Mouse (Mus musculus) right cerebral cortex, adult 18-20 months (tissue): Measurements from ENCODE around the gene C8a.

Source experiments
- DNase-seq: peaks from one replicate; pipeline ENCODE4 v3.0.0; 2022; ENCODE audit warnings: mixed read lengths

The C8a gene

DNA sequence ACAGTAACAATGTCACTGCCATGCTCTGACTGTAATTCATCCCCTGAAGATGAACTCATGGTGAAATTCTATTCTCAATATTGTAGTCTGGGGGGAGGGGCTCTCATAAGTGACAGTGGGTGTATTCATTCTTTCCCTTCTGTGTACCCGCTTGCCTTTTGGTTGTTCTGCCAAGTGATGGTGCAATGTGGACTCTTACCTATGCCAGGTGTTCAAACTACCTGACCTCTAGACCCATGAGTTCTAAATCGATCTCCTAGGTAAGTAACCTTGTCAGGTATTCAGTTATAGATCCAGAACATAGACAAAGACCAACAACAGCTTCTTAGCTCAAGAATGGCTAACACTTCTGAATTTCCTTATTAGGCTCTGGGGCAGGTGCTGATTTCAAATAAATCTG, 37.9 kb downstream of the C8a start:
- DNase-seq, result no peak

DNA sequence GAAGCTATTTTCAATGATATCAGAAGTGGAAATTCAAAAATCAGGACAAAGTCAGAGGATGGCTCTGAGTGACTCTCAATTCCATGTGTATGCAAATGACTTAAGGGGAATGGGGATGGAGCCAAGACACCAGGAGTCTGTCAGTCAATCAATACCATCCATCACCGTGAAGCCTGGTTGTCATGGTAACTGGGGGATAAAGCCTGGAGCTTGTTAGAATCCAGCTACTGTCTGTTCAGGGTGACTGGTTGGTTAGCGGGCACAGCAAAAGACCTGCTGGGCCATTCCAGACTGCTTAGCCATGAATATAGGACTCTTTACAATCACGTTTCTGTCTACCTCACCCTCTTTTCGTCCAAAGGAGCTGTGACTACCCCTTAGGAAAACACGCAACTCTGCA, 41.1 kb downstream of the C8a start:
- no peak for DNase-seq

DNA sequence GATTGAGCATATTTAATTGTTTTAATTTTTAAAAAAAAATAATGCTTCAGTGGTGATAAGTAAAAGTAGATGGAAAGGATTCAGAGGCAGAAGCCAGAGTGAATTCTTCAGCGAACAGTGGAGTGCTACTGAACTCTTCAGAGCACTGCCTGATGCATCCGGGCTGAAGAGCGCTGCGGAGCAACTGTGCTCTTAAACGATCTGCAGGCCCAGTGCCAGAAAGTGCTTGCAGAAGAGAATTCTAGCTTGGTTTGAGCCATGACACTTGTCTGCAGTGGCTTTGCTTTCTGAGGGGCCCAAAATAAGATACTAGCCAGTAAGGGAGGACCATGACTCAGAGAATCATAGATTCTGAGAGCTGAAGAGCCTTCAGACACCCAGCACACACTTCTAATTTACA, 47.3 kb downstream of the C8a start:
- DNase-seq, result peak; percentile 26

DNA sequence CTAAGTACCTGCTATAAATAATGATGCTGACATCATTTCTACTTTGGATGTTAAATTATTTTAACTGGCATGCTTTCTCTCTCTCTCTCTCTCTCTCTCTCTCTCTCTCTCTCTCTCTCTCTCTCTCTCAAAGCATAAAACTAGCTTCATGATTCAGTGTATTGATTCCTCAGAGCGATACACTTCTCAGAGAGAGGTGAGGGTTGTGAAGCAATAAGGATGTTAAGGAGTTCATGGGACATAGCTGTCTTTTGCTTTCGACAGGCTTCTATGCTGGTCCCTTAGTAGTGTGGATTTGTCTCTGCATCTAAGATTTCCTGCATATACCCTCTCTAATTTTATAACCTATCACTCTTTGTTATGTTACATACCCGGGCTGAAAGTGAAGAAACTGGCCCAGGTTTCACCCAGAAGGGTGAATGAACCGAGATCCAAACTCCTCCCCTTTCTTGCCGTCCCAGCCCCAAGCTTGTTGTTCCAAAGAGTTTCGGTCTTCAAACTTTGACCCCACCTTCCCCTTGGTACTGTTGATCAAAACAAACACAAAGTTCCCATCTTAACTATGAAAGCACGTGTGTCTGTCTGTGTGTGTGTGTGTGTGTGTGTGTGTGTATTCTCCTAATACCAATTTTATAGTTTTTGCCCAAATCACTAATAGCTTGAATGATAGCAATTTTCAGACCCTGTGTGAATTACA, 51.7 kb downstream of the C8a start:
- no peak for DNase-seq

DNA sequence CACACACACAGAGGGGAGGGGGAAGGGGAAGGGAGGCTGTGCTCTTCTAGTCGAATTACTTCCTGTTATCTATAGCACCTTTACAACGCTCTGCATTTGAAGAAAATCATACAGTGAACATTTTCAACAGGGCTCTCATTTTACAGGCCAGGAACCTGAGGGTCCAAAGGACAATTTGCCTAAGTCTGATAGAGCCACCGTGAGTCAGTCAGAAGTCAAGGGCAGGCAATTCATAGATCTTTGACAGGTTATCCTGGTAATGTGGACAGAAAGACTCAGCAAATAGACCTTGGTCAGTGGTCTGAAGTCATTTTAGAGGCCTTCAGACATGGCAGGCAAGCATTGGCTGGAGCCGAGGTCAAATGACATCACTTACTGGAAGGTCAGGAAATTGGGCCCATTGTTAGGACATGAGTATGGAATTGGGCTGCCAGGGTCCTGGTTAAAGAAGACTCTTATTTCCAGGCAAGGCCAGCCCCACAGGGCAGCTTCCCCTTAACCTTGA, 52.5 kb downstream of the C8a start:
- DNase-seq, result no peak

DNA sequence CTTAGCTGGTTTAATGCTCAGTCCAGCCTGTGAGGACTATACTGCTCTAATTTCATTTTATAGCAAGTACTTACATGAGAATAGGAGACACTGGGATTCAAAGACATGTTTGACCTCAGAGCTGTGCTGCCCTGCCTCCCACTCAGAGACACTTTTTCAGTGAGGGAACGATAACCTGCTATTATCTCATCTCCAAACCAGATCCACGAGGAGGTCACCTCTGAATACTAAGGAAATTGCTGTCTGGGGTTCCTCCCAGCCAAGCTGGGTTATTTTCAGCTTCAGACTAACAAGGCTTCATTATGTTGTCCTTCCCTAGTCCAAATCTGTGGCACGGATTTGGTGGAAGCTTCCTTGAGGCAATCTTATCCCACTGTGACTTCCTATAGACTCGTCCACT, 56.3 kb downstream of the C8a start:
- no peak for DNase-seq

DNA sequence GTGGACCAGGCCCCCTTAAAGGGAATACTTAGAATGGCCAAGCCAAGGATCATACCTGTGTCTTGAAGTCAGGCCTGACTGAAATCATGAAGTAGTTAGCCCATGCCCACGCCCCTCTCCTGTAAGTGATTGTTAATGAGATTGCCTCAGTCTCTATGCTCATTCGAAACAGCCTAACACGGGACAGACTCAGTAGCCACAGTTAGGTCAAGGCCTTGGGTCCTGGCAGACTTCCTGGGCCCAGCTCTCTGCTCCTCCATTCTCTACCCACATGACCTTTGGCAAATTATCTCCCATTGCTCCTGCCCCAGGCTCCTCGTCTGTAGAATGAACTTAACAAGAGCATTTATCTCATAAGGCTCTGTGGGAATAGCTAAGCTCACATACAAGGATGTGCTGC, 57.2 kb downstream of the C8a start:
- no peak for DNase-seq

DNA sequence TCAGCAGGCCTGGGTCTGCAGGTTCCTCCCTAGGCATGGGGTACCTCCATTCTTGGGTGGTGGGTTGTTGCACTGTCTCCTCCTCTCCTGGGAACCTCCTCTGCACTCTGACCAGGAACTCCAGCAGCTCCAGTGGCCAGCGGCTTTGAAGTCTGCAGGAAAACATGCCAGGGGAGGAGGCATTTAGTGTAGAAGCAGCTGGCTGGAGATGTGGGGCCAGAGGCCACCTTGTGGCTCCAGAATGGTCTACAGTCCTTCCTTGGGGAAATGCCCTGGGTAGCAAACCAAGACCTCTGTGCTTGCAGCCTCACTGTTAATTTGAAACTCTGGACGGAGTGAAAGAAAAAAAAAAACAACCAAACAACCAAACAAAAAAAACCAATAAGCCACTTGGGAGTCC, 58.7 kb downstream of the C8a start:
- DNase-seq, result no peak

DNA sequence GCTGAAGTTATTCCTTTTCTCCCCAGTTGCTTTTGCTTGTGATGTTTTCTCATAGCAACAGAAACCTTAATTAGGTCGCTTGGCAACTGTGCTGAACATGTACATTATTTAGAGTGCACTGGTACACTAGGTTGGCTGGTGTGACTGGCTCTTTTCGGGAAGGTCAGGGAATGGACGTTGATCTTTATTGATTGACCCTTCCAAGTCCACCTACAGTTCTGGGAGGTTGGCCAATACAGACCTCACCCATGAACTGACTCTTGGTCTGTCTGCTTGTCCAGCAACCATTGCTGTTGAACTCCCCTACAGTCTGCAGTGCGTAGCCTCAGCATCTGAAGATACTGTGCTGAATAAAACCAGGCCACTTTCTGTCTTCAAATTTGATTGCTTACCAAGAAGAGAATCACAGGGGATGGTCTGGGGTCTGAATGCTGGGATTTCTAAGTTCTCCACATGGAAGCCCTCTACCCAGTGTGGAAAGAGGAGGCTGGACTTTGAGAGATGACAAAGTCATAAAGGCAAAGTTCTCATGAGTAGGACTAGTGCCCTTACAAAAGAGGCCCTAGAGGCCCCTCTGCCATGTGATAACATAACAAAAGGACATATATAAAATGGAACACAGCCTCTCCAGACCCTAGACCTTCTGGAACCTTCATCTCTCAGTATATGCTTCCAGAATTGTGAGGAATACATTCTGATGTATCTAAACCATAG, 59.5 kb downstream of the C8a start:
- DNase-seq, result no peak

DNA sequence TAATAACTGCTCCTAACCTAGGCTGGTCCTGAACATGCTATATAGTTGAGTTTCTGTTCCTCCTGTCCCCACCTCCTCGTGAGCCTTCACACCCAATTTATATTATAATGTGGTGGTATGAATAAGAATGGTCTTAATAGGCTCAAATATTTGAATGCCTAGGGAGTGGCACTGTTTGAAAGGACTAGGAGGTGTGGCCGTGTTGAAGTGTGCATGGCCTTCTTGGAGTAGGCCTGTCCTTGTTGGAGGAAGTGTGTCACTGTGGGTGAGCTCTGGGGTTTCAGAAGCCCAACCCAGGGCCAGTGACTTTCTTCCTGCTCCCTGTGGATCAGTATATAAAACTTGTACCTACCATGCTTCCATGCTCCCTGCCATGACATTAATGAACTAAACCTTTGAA, 62.6 kb downstream of the C8a start:
- DNase-seq, result no peak

DNA sequence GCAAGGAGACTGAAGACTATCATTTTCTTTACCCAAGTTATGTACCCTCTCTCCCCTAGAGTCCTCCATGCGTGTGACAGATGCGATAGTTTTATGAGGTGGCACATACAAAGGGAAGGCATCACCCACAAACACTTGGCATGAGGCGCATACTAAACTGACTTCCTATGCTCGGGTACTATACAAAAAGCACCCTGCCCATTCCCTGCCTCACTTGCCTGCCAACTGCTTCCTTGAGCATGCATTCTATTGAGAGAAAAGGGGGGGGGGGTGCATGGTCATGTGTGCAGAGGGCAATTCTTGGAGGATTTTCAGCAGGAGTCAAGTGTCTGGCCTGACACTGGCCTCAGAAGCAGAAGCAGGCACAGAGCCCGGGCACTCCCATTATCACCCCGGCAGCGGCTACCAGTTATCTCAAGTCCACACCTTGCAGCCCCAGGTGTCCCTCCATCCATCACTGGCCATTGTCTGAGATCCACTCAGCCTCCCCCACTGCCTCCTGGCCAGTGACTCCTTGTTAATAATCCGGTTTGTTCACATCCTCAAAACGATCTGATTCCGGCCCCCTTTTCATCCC, 65.4 kb downstream of the C8a start:
- DNase-seq, result no peak

DNA sequence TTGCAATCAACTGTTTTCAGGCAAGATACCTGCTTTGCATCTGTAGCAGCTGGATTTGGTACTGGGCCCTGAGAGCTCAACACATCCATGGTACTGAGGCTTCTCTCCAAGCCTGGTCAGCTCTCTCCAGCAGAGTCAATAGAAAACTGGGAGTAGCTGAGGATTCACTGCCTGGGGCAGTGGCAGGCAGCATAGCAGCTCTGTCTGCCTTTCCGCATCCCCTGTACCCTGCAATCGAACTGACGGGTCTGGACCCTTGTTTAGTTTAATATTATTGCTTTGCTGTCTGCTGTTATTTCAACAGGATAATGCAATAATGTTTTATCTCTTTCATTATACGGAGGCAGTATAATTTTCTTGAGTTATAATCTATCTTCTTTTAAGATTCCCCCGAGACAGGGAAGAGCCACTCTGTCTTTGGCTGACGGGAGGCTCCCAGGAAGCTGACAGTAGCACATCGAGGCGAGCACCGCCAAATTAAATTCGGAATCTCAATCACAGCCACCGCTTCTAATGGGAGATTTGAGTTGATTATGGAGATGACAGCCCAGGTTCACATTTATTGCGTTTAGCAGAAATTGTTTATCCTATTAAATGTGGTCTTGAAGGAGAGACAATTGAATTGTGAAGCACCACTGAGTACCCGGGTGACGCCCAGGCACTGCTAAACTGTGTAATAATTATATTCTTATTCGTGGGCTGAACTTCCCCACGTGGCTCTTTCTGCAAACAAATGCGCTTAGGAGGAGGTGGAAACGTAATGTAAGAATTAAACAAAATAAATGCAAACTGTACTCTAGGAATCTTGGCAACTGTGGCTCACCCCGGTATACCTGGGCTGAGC, 70.6 kb downstream of the C8a start:
- no peak for DNase-seq

DNA sequence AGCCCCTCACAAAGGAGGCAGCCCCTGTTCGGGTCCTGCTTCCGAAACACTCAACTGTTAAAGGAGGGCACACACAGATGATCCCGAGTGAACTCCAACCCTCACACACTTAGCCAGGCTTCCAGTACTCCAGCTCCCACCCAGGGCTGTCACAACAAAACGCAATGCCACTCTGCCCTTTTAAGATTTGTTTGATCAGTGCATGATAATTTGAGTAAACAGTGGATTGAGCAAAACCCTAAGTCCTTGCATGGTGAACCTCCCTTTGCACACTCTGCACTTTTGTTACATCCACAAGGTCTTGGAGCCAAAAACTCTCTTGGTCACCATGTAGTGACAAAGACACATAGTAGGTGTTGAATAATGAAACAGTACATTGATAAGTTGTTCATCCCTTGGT, 72.1 kb downstream of the C8a start:
- no peak for DNase-seq

DNA sequence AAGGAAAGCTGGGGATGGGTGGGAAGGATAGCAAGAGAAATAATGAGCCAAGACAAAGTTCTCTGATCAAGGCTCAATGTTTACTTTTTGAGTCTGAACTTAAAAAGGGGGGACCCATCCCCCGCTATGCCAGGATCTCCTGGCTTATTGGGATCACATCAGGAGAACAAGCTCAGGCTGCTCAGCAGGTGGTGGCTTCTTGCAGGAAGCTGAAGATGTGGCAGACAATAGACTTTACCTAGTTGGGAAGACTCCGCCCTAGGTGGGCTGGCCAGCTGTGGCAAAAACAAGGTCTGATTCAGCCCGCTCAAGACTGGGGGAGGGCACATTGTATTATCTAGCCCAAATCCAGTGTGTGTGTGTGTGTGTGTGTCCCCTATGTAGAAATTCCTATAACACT, 74.6 kb downstream of the C8a start:
- DNase-seq, result no peak

DNA sequence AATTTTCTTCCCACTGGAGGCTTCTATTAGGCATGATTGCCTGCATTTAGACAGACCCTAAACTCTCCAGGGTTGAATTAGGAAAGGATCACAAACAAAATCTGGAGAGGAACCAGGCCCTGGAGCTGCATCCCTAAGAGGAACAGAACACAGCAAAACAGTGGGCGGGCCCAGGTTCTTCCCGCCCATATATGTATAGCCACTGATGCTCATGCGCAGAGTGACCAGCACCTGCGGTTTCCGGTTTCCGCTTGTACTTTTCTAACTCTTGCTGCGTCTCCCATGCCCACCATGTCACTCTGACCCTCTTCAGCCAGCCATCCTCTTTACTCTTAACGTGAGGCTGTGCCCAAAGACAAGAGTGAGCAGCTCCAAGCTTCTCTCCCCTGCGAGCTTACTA, 77.2 kb downstream of the C8a start:
- no peak for DNase-seq

DNA sequence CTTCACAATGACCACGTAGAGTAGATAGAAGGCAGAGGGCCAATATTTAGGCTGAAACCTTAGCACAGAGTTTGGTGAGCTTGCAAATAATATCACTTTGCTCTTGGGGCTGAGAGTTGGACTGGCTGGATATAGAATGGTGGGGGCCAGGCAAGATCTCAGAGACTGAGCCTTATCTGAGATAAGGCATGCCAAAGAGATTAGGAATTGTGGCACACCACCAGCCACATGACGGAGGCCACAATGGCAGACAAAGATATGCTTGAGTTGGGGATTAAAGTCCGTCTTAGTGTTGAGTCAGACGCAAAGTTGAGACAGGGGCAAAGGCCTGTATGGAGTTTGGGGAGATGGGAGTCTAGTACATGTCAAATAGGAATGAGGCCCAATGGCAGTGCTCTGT, 84.1 kb downstream of the C8a start:
- no peak for DNase-seq

DNA sequence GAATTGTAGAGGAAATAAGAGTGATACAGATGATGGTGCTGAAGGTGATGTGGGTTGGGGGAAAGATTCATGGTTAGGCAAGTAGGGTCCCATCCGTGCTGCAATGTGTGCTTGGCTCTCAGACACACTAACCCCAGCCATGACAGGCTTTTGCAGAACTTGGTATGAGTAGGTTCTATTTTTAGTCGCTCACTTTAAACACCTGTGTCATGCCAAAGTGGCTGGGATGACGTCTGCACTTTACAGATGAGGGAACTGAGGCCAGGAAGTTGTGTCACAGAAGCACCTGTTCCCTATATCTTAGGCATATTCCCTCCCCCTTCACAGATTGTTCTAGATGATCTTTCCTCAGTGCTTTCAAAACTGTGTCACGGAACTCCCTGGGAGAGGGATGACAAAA, 93.9 kb downstream of the C8a start:
- DNase-seq, result no peak

DNA sequence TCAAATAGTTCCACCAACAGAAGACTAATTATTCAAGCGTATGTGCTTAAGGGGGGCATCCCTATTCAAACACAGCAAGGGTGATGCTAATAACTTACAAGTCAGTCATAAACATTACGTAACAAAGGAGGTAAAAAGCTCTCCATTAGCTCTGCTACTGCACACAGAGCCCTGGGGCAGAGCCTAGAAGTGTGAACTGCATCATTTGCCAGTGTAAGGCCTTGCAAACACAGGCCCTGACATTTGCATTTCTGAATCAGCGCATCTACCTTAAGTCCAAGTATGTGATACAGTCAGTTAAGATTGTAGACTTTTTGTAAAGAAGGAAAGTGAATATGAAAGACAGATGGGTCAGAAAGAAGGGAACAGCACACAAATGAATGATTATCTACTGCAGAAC, 94.8 kb downstream of the C8a start:
- no peak for DNase-seq

DNA sequence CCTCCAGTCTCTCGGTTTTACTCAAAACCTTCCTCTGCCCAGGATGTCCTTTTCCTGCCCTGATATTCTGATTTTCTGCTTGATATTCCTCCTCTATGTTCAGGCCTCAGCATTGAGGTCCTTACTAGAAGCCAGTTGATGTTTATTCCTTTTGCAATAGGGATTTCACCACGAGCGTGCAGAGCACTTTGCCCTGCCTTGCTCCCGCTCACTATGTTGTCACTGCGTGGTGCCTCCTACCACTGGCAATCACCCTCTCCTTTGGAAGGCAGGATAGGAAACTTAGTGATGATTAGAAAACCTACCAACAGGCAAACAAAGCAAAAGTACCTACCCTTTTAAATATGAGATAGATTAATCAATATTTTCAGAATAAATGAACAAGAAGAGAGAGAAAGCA, 96.7 kb downstream of the C8a start:
- DNase-seq, result no peak

DNA sequence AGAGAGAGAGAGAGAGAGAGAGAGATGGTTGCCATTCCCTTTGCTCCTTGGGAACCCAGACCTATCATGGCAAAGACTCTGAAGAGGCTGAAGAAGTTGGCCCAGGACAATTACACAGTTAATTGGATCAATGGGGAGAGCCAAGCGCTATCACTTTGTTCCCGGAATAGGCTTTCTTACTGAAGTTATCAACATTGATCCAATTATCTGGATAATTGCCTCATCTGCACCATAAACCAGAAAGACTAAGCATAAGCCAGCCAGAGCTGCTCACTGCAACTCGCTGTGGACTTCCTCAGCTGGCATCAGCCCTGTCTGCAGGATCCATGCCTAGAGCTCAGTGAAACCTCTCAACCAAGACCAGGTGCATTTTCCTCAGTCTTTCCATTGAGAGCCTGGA, 100.6 kb downstream of the C8a start:
- DNase-seq, result no peak

DNA sequence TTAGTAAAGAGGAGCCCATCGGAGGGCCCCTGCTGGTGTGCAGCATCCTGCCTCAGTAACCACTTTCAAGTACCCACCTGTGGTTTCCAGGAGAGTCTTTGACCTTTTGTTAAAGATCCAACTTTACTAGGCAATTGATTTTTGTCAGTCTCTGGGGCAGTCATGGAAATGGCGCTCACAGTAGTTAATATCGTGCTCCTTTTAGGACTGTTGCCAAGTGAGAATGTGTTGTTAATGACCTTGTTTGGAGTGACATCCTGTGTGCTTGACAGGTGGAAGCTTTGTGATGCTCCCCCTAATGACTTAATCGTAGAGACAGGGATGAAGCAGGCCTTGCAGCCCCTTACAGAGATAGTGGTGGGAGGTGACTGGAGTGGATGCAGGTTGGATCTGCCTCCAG, 105.9 kb downstream of the C8a start:
- DNase-seq, result no peak

DNA sequence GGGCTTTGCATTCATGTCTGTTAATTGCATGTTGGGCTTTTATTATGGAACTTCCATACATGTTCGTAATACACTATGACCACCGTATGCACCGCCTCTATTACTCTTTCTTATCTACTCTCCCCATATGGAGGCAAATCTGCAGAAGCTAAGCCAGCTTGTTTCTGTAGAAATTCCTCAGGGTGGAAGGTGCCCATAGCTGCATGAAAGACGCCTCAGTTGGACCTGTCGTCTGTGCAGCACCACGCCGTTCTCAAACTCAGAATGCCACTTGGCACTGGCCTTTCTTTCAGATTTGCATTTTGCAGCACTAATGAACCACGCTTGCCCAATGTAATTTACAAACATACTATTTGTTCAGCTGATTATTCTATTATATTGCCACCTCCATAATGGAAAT, 106.6 kb downstream of the C8a start:
- no peak for DNase-seq

DNA sequence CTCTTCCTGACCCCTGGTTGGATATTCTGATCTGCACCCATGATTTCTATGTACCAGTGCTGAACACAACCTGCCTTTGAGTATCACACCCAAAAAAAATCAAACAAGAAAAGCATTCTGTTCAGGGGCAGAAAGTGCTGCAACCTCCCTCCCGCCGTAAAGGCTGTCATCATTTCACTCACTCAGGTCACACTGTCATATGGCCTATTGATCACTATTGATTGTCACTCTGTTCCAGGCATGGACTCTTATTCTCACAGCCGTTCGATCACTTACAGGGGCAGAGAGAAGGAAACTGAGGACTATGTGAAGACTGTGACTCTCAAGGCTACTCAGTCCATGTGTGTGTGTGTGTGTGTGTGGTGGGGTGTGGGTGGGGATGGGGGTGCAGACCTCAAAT, 108.0 kb downstream of the C8a start:
- no peak for DNase-seq

DNA sequence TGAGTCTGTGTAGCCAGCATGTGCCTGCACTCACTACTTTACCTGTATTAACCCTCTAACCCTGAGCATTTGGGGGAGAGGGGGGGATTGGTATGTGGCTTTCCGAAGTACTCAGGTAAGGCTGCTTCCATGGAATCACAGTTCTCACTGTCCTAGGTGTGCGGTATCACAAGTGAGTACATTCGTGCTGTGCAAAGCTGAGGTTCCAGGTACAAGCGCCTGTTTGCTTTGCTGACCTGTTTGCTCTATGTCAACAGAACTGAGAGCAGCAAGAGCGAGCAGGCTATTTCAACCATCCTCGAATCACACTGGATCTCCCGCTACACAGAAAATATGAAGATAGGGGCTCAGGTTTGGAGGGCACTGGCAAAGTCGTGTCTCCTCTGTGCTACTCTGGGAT, 110.1 kb downstream of the C8a start, which contains the start of gene C8b:
TSS of gene C8b (plus strand) at position 253 of the 400 bp plus-strand sequence.
- DNase-seq, result no peak
